Mouse (Mus musculus) urinary bladder, postnatal 4 days (tissue): ENCODE data around the gene Tmem63a.
A peak's percentile ranks its signal among the peaks of the same experiment; 100 is the strongest.

Source experiments
- DNase-seq, 2 experiments: peaks; one replicate each; pipeline ENCODE4 v3.0.0; 2021 to 2022; ENCODE audit warnings: low spot score in 2 of 2

Gene Tmem63a

DNA sequence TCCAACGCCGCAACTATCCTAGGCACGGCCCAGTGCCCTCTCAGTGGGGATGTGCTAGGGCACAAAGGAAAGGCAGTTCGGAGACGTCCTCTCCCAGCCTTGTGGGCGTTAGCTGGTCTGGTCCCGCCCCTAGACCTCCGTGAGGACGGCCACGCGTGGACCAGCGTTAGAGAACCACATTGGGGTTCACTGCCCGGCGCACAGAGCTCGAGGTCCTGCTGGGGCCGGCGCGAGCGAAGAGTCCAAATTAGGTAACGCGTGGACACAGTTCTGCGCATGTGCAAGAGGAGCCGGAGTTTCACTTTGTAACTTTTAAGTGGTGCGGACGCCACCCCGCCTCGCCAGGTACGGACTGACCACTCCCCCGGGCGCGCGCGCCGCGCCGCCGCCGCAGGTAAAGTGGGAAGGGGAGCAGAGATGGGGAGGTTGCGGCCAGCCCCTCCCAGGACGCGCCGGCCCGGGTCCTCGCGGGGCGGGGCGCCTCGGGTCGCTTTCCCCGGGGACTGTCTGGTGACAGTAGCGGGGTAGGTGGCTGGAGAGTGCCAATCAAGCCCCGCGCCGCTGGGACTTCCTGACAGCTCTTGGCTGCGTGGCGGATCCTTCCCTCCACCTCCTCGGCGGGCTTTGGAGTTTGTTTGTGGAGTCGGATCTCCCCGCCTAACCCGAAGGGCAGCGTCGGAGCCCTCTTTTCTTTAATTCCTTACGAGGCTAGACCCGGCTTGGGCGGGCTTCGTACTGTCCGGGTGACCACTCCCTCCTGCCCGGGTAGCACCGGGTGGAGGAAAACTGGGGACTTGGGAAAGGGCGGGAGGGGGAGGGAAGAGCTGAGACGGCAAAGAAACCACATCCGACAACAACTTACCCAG is at the start of gene Tmem63a:
Gene Tmem63a, plus strand, starts transcription at position 179 of the 866 bp plus-strand sequence.
- DNase-seq = peak; percentile 72 to 77

GRCm38 (mm10) chr1:180892808-180893207 is 49.3 kb upstream of the Tmem63a start, which contains the start of gene Lefty2:
Lefty2 (plus strand) TSS chr1:180893108.
- no peak for DNase-seq

DNA sequence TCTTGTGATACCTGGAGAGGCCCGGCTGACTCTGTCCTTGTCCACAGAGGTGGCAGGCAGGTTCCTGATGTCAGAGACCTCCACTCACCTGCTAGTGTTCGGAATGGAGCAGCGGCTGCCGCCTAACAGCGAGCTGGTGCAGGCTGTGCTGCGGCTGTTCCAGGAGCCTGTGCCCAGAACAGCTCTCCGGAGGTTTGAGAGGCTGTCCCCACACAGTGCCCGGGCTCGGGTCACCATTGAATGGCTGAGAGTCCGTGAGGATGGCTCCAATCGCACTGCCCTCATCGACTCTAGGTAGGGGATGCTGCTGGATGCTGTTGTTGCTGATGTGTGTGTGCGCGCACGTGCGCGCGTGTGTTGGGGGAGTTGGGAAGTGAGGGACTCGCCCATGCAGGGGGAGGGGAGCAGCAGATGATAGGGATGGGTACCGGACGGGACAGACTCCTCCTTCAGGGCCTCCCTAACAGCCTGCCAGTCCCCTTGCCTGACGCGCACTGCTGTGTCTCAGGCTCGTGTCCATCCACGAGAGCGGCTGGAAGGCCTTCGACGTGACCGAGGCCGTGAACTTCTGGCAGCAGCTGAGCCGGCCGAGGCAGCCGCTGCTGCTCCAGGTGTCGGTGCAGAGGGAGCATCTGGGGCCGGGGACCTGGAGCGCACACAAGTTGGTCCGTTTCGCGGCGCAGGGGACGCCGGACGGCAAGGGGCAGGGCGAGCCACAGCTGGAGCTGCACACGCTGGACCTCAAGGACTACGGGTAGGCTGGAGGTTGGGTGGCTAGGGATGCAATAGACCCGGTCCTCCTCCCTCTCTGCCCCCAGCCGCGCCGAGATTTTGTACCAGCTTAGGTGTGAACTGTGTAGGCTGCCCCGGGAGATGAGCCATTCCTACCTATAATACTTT is 47.8 kb upstream of the Tmem63a start:
- DNase-seq = peak in 1 of 2 experiments; percentile 27

DNA sequence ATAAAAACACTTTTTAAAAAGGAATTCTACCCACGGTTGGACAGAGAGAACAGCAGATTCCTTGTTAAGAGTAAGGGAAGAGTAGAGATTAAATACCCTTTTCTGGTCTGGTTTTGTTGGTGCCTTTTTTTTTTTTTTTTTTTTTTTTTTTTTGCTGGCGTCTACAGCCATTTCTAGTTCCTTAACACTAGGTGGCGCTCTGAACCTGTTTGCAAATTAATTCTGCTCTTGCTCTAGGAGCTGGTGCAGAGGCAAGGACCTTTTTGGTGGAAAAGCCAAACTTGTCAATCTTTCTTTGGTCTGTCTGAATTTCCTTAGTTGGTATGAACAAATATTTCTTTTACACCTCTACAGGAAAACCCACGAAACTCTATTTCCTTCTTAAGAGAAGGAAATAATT is 41.0 kb upstream of the Tmem63a start:
- DNase-seq = no peak

- DNase-seq = peak in 1 of 2 experiments; percentile 56
These were observed 39.2 kb upstream of the Tmem63a start for GRCm38 (mm10) chr1:180902915-180903314.

DNA sequence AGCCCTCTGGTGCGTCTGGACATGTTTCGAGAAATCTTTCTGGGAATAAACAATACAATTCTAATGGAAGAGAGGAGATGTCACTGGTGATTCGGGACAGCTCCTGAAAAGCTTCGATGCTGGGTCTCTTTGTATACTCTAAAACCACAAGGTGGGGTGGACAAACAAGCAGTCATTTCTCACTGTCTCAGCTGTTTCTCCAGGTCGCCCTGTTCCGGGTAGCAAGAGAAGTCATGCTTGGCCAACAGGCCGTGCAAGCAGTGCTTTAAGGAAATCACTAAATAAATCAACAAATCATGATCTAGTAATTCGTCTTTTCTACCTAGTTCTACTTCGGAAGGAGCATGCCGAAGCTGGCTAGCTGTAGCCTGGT is 38.5 kb upstream of the Tmem63a start:
- no peak for DNase-seq

GRCm38 (mm10) chr1:180904039-180904814 is 37.9 kb upstream of the Tmem63a start, which contains the start of gene Pycr2:
Pycr2 (plus strand) TSS chr1:180904293.
- DNase-seq = peak; percentile 89 to 96

DNA sequence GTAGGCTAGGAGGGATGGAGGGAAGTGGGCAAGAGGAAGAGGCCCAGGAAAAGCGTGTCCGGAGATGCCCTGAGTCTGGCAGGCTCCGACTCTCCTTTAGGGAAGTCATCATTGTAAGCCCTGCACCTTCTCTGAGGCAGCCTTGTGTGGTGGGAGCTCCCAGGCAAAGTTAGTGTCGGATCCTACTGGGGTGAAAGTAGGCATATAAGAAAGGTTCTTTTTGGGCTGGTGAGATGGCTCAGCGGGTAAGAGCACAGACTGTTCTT is 37.4 kb upstream of the Tmem63a start:
- peak in 1 of 2 experiments; percentile 52 for DNase-seq

DNA sequence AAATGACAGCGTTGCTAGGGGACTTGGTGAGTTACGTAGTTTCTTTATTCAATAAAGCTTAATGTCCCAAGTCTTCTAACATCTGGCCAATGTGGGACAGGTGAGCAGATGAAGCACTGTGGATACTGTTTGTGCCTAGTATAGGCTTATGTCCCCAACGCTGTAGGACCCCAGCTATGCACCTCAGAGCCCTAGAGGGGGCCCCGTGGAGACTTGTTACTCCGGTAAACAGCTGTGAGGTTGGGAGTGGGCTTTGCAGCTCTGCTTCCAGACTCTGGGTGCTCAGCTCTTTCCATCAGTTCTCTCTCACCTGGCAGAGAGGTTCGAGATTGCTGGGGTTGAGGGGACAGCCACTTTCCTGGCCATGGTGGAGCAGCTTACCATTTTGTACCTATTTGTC is 36.8 kb upstream of the Tmem63a start:
- no peak for DNase-seq

GRCm38 (mm10) chr1:180905876-180906275 is 36.3 kb upstream of the Tmem63a start:
- peak in 1 of 2 experiments; percentile 58 for DNase-seq

- DNase-seq = no peak
These were observed 35.5 kb upstream of the Tmem63a start for GRCm38 (mm10) chr1:180906461-180907147.

GRCm38 (mm10) chr1:180911138-180911537 is 31.0 kb upstream of the Tmem63a start:
- no peak for DNase-seq

DNA sequence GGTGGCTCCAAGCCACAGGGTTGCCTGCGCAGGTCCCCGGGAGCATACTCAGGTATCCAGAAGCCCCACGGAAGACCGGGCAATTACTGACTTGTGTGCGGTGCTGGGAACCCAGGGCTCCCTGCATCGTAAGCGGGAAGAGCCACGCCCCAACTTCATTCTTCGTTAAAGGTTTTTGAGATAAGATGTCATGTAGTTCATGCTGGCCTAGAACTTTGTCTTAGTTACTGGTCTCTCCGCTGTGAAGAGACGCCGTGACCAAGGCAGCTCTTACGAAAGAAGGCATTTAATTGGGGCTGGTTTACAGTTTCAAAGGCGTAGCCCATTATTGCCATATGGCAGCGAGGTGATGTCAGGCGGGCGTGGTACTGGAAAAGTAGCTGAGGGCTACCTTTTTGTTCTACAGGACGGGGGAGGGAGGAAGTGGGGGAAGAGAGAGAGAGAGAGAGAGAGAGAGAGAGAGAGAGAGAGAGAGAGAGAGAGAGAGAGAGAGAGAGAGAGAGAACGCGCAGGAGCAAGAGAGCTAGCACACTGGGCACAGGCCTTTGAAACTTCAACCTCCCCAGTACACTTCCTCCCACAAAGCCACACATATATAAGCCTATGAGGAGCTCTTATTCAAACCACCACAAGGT is 30.4 kb upstream of the Tmem63a start:
- peak in 1 of 2 experiments; percentile 31 for DNase-seq

- DNase-seq = no peak
These were observed 29.4 kb upstream of the Tmem63a start for GRCm38 (mm10) chr1:180912792-180913191.

DNA sequence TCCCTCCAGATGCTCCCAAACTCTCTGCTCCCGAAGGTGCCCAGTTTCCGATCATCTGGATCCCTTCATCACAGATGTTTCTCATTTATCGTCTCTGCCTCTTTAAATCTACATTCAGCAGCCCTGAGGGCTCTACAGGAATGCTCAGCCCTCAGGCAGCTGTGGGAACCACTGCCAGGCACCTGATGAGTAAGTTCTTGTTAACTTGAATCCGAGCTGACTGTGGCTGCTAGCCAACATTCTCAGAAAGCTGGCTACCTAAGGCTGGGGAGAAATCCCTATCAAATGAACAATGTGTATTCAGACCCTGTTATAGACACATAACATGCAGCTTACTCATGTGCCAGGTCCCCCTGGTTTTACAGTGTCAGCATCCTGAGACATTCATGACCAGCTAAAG is 28.3 kb upstream of the Tmem63a start:
- DNase-seq = no peak

- no peak for DNase-seq
These were observed 25.7 kb upstream of the Tmem63a start for GRCm38 (mm10) chr1:180916425-180916824.

DNA sequence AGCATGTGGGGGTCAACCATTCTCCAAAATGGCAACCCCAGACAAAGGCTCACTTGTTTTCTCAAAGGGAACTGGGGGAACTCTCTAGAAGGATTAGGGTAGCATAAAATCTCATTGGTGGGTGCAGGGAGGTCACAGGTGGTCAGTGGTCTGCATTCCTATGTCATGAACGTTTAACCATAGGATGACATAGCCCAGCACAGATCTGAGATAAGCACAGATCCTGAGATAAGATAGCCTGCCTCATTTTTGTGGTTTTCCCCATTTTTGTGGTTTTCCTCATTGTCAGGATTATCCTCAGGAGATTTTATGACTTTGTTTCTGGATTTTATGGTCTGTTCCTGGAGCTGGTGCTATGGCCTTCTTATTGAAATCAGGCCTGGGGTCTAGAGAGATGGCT is 25.1 kb upstream of the Tmem63a start:
- DNase-seq = no peak

GRCm38 (mm10) chr1:180919686-180920085 is 22.5 kb upstream of the Tmem63a start:
- no peak for DNase-seq

GRCm38 (mm10) chr1:180922273-180923048 is 19.7 kb upstream of the Tmem63a start:
- DNase-seq = no peak

DNA sequence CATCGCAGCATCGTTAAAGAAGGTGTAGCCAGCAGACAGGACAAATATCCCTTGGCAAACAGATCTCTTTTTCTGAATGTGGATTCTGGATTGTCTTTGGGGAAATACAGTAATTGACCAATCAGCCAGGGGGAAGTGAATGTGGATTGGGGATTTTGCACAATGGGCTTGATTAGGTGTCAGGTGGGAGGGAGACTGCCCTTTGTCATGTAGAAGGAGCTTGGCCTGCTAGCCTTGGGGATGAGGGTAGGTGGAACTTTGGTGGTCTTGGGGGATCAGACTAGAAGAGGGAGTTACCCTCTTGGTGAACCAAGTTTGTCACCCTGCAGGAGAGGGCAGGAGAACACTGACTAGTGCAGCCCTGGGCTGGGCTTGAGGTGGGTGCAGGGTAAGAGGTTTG is 17.4 kb upstream of the Tmem63a start:
- DNase-seq = no peak
